Mouse (Mus musculus): ENCODE data around the gene Fsip1. TPM values are rescaled to one million over a fixed set of nuclear protein-coding genes. Genes with fewer than 3 reads are reported as not detected.

Fsip1 gene
- polyA plus RNA-seq, 1 experiment from 2014 or later, result 3.3 TPM

- WGBS, result 77% methylated on average over 11 of the region's 11 CpGs
- Histone ChIP-seq H3K9me3 (peaks cover 3% of the 10 kb centered on the region; the same call in 1 of the 2 replicates), H3K4me3 (replicated peaks) (no peak overlapping the region), H3K9ac (no peak overlapping the region), H3K27ac (no peak overlapping the region), H3K4me1 (peaks cover 16% of the 10 kb centered on the region), H3K36me3 (replicated peaks) (peaks cover 29% of the 10 kb centered on the region), H3K27me3 (peaks cover 9% of the 10 kb centered on the region), H3K4me2 (no peak overlapping the region)
- no peak for ATAC-seq (ENCODE audit: low FRiP score)
Observed at GRCm38 (mm10) chr2:118117401-118117800, 139.4 kb downstream of the Fsip1 start.

- H3K36me3 ChIP-seq (replicated peaks), result peaks cover 29% of the 10 kb centered on the region
- WGBS, result 72% methylated on average over 3 of the region's 3 CpGs
- H3K27me3 ChIP-seq, result peaks cover 14% of the 10 kb centered on the region
- no peak for ATAC-seq (ENCODE audit: low FRiP score)
- no peak overlapping the region for H3K27ac ChIP-seq
- H3K9me3 ChIP-seq, result peaks cover 3% of the 10 kb centered on the region; the same call in 1 of the 2 replicates
- peaks cover 19% of the 10 kb centered on the region for H3K4me1 ChIP-seq
- H3K4me3 ChIP-seq (replicated peaks), result no peak overlapping the region
- no peak overlapping the region for H3K9ac ChIP-seq
- H3K4me2 ChIP-seq, result no peak overlapping the region
Observed at GRCm38 (mm10) chr2:118116754-118117290, 139.9 kb downstream of the Fsip1 start.

- Histone ChIP-seq H3K9me3 (peaks cover 3% of the 10 kb centered on the region; the same call in 1 of the 2 replicates), H3K4me3 (replicated peaks) (no peak overlapping the region), H3K27ac (no peak overlapping the region), H3K9ac (no peak overlapping the region), H3K36me3 (replicated peaks) (peaks cover 29% of the 10 kb centered on the region), H3K4me2 (no peak overlapping the region), H3K27me3 (peaks cover 14% of the 10 kb centered on the region), H3K4me1 (peaks cover 19% of the 10 kb centered on the region)
- no peak for ATAC-seq (ENCODE audit: low FRiP score)
- 75% methylated on average over 2 of the region's 2 CpGs for WGBS
Observed at GRCm38 (mm10) chr2:118116180-118116579, 140.6 kb downstream of the Fsip1 start.

- H3K4me3 ChIP-seq (replicated peaks), result no peak overlapping the region
- no peak overlapping the region; the same call in 1 of the 2 replicates for H3K4me2 ChIP-seq
- H3K27ac ChIP-seq, result no peak overlapping the region
- H3K9ac ChIP-seq, result no peak overlapping the region
- 86% methylated on average over 7 of the region's 7 CpGs for WGBS
- peaks cover 25% of the 10 kb centered on the region for H3K36me3 ChIP-seq (replicated peaks)
- no peak for ATAC-seq (ENCODE audit: low FRiP score)
- H3K27me3 ChIP-seq, result peaks cover 14% of the 10 kb centered on the region
- peaks cover 3% of the 10 kb centered on the region; the same call in 1 of the 2 replicates for H3K9me3 ChIP-seq
- H3K4me1 ChIP-seq, result peaks cover 20% of the 10 kb centered on the region
Observed at GRCm38 (mm10) chr2:118115647-118116046, 141.1 kb downstream of the Fsip1 start.

GRCm38 (mm10) chr2:118114671-118115070, 142.1 kb downstream of the Fsip1 start:
- Histone ChIP-seq H3K4me1 (peaks cover 25% of the 10 kb centered on the region), H3K27me3 (peaks cover 23% of the 10 kb centered on the region), H3K27ac (no peak overlapping the region), H3K9me3 (no peaks in the 10 kb centered on the region), H3K9ac (no peak overlapping the region), H3K4me2 (peak overlapping the region; percentile 8; the same call in 1 of the 2 replicates), H3K36me3 (replicated peaks) (peaks cover 16% of the 10 kb centered on the region), H3K4me3 (replicated peaks) (no peak overlapping the region)
- ATAC-seq (ENCODE audit: low FRiP score), result no peak
- WGBS, result 75% methylated on average over 10 of the region's 10 CpGs

- H3K9ac ChIP-seq, result no peak overlapping the region
- no peak overlapping the region for H3K27ac ChIP-seq
- H3K36me3 ChIP-seq (replicated peaks), result peaks cover 9% of the 10 kb centered on the region
- WGBS, result 47% methylated on average over 8 of the region's 8 CpGs
- H3K9me3 ChIP-seq, result no peaks in the 10 kb centered on the region
- H3K4me3 ChIP-seq (replicated peaks), result peak overlapping the region; percentile 19
- H3K27me3 ChIP-seq, result peaks cover 28% of the 10 kb centered on the region
- peak overlapping the region; percentile 92 for H3K4me2 ChIP-seq
- H3K4me1 ChIP-seq, result peaks cover 25% of the 10 kb centered on the region
- no peak for ATAC-seq (ENCODE audit: low FRiP score)
Observed at GRCm38 (mm10) chr2:118113808-118114524, 142.8 kb downstream of the Fsip1 start.

GRCm38 (mm10) chr2:118112846-118113479, 143.8 kb downstream of the Fsip1 start:
- 64% methylated on average over 21 of the region's 21 CpGs for WGBS
- H3K4me1 ChIP-seq, result peaks cover 25% of the 10 kb centered on the region
- peak overlapping the region; percentile 92 for H3K4me2 ChIP-seq
- 0 out of 2 replicates have a peak overlapping the region, but pooled peaks have one; percentile 58 for H3K9ac ChIP-seq
- peaks cover 28% of the 10 kb centered on the region for H3K27me3 ChIP-seq
- no peak overlapping the region for H3K27ac ChIP-seq
- ATAC-seq (ENCODE audit: low FRiP score), result no peak
- H3K9me3 ChIP-seq, result no peaks in the 10 kb centered on the region
- H3K4me3 ChIP-seq (replicated peaks), result peak overlapping the region; percentile 51
- H3K36me3 ChIP-seq (replicated peaks), result peaks cover 5% of the 10 kb centered on the region

GRCm38 (mm10) chr2:118112438-118112837, 144.3 kb downstream of the Fsip1 start:
- Histone ChIP-seq H3K9me3 (no peaks in the 10 kb centered on the region), H3K36me3 (replicated peaks) (peaks cover 5% of the 10 kb centered on the region; the same call in 1 of the 2 replicates), H3K27me3 (peaks cover 28% of the 10 kb centered on the region), H3K27ac (no peak overlapping the region), H3K4me3 (replicated peaks) (peak overlapping the region; percentile 51), H3K4me1 (peaks cover 25% of the 10 kb centered on the region), H3K9ac (0 out of 2 replicates have a peak overlapping the region, but pooled peaks have one; percentile 58), H3K4me2 (peak overlapping the region; percentile 92)
- WGBS, result 18% methylated on average over 5 of the region's 5 CpGs
- no peak for ATAC-seq (ENCODE audit: low FRiP score)

GRCm38 (mm10) chr2:118111488-118112131, 145.2 kb downstream of the Fsip1 start, which contains the start of gene Thbs1:
Gene Thbs1, plus strand, starts transcription at chr2:118111876.
- H3K4me1 ChIP-seq, result peaks cover 25% of the 10 kb centered on the region
- H3K27me3 ChIP-seq, result peaks cover 28% of the 10 kb centered on the region
- H3K4me3 ChIP-seq (replicated peaks), result peak within 1 kb of the TSS; percentile 51
- peak within 1 kb of the TSS; percentile 92 for H3K4me2 ChIP-seq
- under 1% methylated on average over 36 of the region's 36 CpGs for WGBS
- H3K9ac ChIP-seq, result peak within 1 kb of the TSS; percentile 58
- no peak within 1 kb of the TSS for H3K27ac ChIP-seq
- H3K9me3 ChIP-seq, result no peaks in the 10 kb centered on the region
- peak; percentile 72 for ATAC-seq (ENCODE audit: low FRiP score)
- H3K36me3 ChIP-seq (replicated peaks), result peaks cover 4% of the 10 kb centered on the region; the same call in 1 of the 2 replicates

- Histone ChIP-seq H3K27me3 (peaks cover 28% of the 10 kb centered on the region), H3K9me3 (no peaks in the 10 kb centered on the region), H3K27ac (no peak overlapping the region), H3K4me1 (peaks cover 25% of the 10 kb centered on the region), H3K36me3 (replicated peaks) (no peaks in the 10 kb centered on the region), H3K9ac (peak overlapping the region; percentile 58), H3K4me3 (replicated peaks) (peak overlapping the region; percentile 51), H3K4me2 (peak overlapping the region; percentile 92)
- 0% methylated on average over 16 of the region's 16 CpGs for WGBS
- peak; percentile 80 for ATAC-seq (ENCODE audit: low FRiP score)
Observed at GRCm38 (mm10) chr2:118111116-118111487, 145.7 kb downstream of the Fsip1 start.

- peak; percentile 47 for ATAC-seq (ENCODE audit: low FRiP score)
- Histone ChIP-seq H3K27ac (no peak overlapping the region), H3K27me3 (peaks cover 28% of the 10 kb centered on the region), H3K9me3 (no peaks in the 10 kb centered on the region), H3K4me2 (peak overlapping the region; percentile 92), H3K4me3 (replicated peaks) (peak overlapping the region; percentile 51), H3K9ac (peak overlapping the region; percentile 13; the same call in 1 of the 2 replicates), H3K36me3 (replicated peaks) (no peaks in the 10 kb centered on the region), H3K4me1 (peaks cover 25% of the 10 kb centered on the region)
- 33% methylated on average over 17 of the region's 17 CpGs for WGBS
Observed at GRCm38 (mm10) chr2:118110225-118110915, 146.4 kb downstream of the Fsip1 start.

Data from forebrain, embryonic 12.5 days (tissue).